In genomic region chr5:136557446-136557845, GRCm38 (mm10) we compare ENCODE assay signal across 24 mouse cellular contexts. TPM values are rescaled to one million over a fixed set of nuclear protein-coding genes. Genes with fewer than 3 reads are reported as not detected.
DNase-seq lines count a peak whose midpoint lies in the region; ATAC-seq and TF ChIP-seq lines count a peak whose summit lies in the region.
"Had no signal": no experiment of that assay in that cellular context is flagged by ENCODE, and none has a peak within 500 bp of the region (broad histone marks: within the 10 kb centered on the region; RNA-seq: fewer than 3 reads in every experiment).

No protein-coding gene starts in this region.

- no peak overlapping the region for H3K4me3 ChIP-seq in gastrocnemius, adult 2 months
- H3K4me3 ChIP-seq in heart, postnatal 0 days (ENCODE audit: low read depth, low read length): no peak overlapping the region
- H3K4me3 ChIP-seq in heart, embryonic 11.5 days (ENCODE audit: low read depth, low read length): no peak overlapping the region
- H3K4me3 ChIP-seq in C2C12 (ENCODE audit: insufficient read depth, poor library complexity, severe bottlenecking): no peak overlapping the region
- no peak overlapping the region for H3K4me3 ChIP-seq in hindbrain, embryonic 12.5 days
- H3K4me3 ChIP-seq: heart, adult 2 months; layer of hippocampus, adult 2 months; liver, embryonic 12.5 days; midbrain, embryonic 15.5 days; neural tube, embryonic 13.5 days; stomach, embryonic 15.5 days had no signal

- TF ChIP-seq EP300 in heart, postnatal 0 days (IDR thresholded peaks at IDR 0.05; ENCODE audit: low read depth): no peak

- no peak for TF ChIP-seq CTCF in gastrocnemius, adult 2 months (IDR thresholded peaks at IDR 0.05)
- TF ChIP-seq CTCF in heart, postnatal 0 days (IDR thresholded peaks at IDR 0.05; ENCODE audit: low read depth): no peak
- TF ChIP-seq CTCF in C2C12 (IDR thresholded peaks at IDR 0.05; ENCODE audit: control insufficient read depth, insufficient read depth, insufficient read length): no peak

- H3K36me3 ChIP-seq in heart, postnatal 0 days (replicated peaks; ENCODE audit: control insufficient read depth, insufficient read depth, low read length): no peaks in the 10 kb centered on the region; the same call in 1 of the 2 replicates
- H3K36me3 ChIP-seq in heart, embryonic 11.5 days (ENCODE audit: control insufficient read depth, insufficient read depth, low read length): no peaks in the 10 kb centered on the region
- H3K36me3 ChIP-seq in C2C12 (ENCODE audit: control insufficient read depth, insufficient read depth): peaks cover 5% of the 10 kb centered on the region
- 0 out of 2 replicates have a peak, but pooled peaks cover 3% of the 10 kb centered on the region for H3K36me3 ChIP-seq in hindbrain, embryonic 12.5 days
- H3K36me3 ChIP-seq: midbrain, embryonic 15.5 days; neural tube, embryonic 13.5 days; stomach, embryonic 15.5 days had no signal

- peak overlapping the region; percentile 63 for H3K27ac ChIP-seq in gastrocnemius, adult 2 months
- 0 out of 2 replicates have a peak overlapping the region, but pooled peaks have one; percentile 11 for H3K27ac ChIP-seq in heart, postnatal 0 days (ENCODE audit: low read depth)
- H3K27ac ChIP-seq in heart, embryonic 11.5 days (ENCODE audit: low read depth, low read length): no peak overlapping the region
- H3K27ac ChIP-seq in hindbrain, embryonic 12.5 days: no peak overlapping the region
- H3K27ac ChIP-seq: heart, adult 2 months; layer of hippocampus, adult 2 months; liver, embryonic 12.5 days; midbrain, embryonic 15.5 days; neural tube, embryonic 13.5 days; stomach, embryonic 15.5 days had no signal

- DNase-seq in gastrocnemius, adult 2 months: peak; percentile 63
- DNase-seq in gastrocnemius, postnatal 10 days: no peak
- DNase-seq in heart, postnatal 0 days (ENCODE audit: low spot score): no peak
- peak; percentile 75 for DNase-seq in fat pad, adult 2 months (ENCODE audit: extremely low read depth, low read depth, low spot score)
- DNase-seq: cerebellum, adult 8-10 months; cerebellum, postnatal 36 days; embryo, embryonic 11 days; gastrocnemius, postnatal 14 days; kidney, postnatal 25 days; lung, adult 18-20 months; retina, postnatal 1 day; right cerebral cortex, postnatal 25 days; thymus, postnatal 36 days had no signal

- H3K4me2 ChIP-seq in heart, postnatal 0 days (ENCODE audit: low read depth, low read length): no peak overlapping the region
- no peak overlapping the region for H3K4me2 ChIP-seq in heart, embryonic 11.5 days
- no peak overlapping the region for H3K4me2 ChIP-seq in hindbrain, embryonic 12.5 days (replicated peaks)
- H3K4me2 ChIP-seq: liver, embryonic 12.5 days; midbrain, embryonic 15.5 days; neural tube, embryonic 13.5 days; stomach, embryonic 15.5 days had no signal

- no peak for ATAC-seq in heart, postnatal 0 days (ENCODE audit: insufficient read depth, low read depth)
- no peak for ATAC-seq in heart, embryonic 11.5 days (replicated peaks; ENCODE audit: insufficient number of reproducible peaks, low FRiP score, low TSS enrichment)
- no peak for ATAC-seq in hindbrain, embryonic 12.5 days (ENCODE audit: low FRiP score)
- ATAC-seq: forebrain, embryonic 14.5 days; intestine, postnatal 0 days; liver, embryonic 12.5 days; midbrain, embryonic 15.5 days had no signal

- no peak overlapping the region for H3K9ac ChIP-seq in heart, postnatal 0 days (replicated peaks; ENCODE audit: low read depth, low read length)
- no peak overlapping the region for H3K9ac ChIP-seq in heart, embryonic 11.5 days (ENCODE audit: low read depth, low read length)
- no peak overlapping the region for H3K9ac ChIP-seq in hindbrain, embryonic 12.5 days
- H3K9ac ChIP-seq: liver, embryonic 12.5 days; midbrain, embryonic 15.5 days; neural tube, embryonic 13.5 days; stomach, embryonic 15.5 days had no signal

- peaks cover 41% of the 10 kb centered on the region for H3K4me1 ChIP-seq in heart, postnatal 0 days (ENCODE audit: control insufficient read depth, insufficient read depth)
- H3K4me1 ChIP-seq in heart, embryonic 11.5 days (ENCODE audit: control insufficient read depth, insufficient read depth, low read length): peaks cover 44% of the 10 kb centered on the region
- peaks cover 32% of the 10 kb centered on the region for H3K4me1 ChIP-seq in hindbrain, embryonic 12.5 days

- H3ac ChIP-seq in C2C12 (ENCODE audit: control insufficient read depth, insufficient read length, low read depth): no peak overlapping the region

- no peaks in the 10 kb centered on the region for H3K9me3 ChIP-seq in heart, postnatal 0 days (replicated peaks; ENCODE audit: control insufficient read depth, low read length)
- H3K9me3 ChIP-seq in heart, embryonic 11.5 days (replicated peaks; ENCODE audit: control insufficient read depth, low read length): no peaks in the 10 kb centered on the region
- no peaks in the 10 kb centered on the region for H3K9me3 ChIP-seq in hindbrain, embryonic 12.5 days (replicated peaks)
- H3K9me3 ChIP-seq: liver, embryonic 12.5 days; midbrain, embryonic 15.5 days; neural tube, embryonic 13.5 days; stomach, embryonic 15.5 days had no signal

- intact Hi-C loops in gastrocnemius, adult 2 months (cut with DNase I): loop anchor here (2.0 kb wide), 1 partner anchor 17 kb away; no protein-coding TSS in a partner anchor

- peaks cover 100% of the 10 kb centered on the region for H3K79me2 ChIP-seq in C2C12 (ENCODE audit: control insufficient read depth, insufficient read depth)

- no peaks in the 10 kb centered on the region for H3K27me3 ChIP-seq in heart, postnatal 0 days (ENCODE audit: control insufficient read depth, insufficient read depth, low read length)
- no peaks in the 10 kb centered on the region for H3K27me3 ChIP-seq in heart, embryonic 11.5 days (ENCODE audit: control insufficient read depth, insufficient read depth, low read length)
- H3K27me3 ChIP-seq in C2C12 (ENCODE audit: control insufficient read depth, insufficient read depth, insufficient read length): no peaks in the 10 kb centered on the region
- H3K27me3 ChIP-seq in hindbrain, embryonic 12.5 days: no peaks in the 10 kb centered on the region
- H3K27me3 ChIP-seq: liver, embryonic 12.5 days; midbrain, embryonic 15.5 days; neural tube, embryonic 13.5 days; stomach, embryonic 15.5 days had no signal

- H3K79me3 ChIP-seq in C2C12 (ENCODE audit: low read depth): peaks cover 97% of the 10 kb centered on the region

- 45% methylated on average over 4 of the region's 4 CpGs for WGBS in heart, postnatal 0 days
- WGBS in heart, embryonic 11.5 days (ENCODE audit: insufficient replicate concordance): 40% methylated on average over 4 of the region's 4 CpGs
- WGBS in hindbrain, embryonic 12.5 days: 71% methylated on average over 4 of the region's 4 CpGs

TF ChIP-seq in C2C12, 6 proteins besides CTCF, POLR2A, EP300 and RAD21:
- TF ChIP-seq CEBPB (IDR thresholded peaks at IDR 0.05; ENCODE audit: low read depth): peak; percentile 14
- no peak for TF ChIP-seq MYOD1 (IDR thresholded peaks at IDR 0.05; ENCODE audit: control insufficient read depth, insufficient read length, low read depth)

RNA-seq across cellular contexts. Expression of gene Cux1, which starts 9.8 kb away (rescaled TPM):
- total RNA-seq in gastrocnemius, adult 2 months (2021): 10 to 100 TPM; 80.9 to 88.2 TPM
- total RNA-seq in gastrocnemius, postnatal 10 days (2021): 10 to 100 TPM; 87.0 to 97.5 TPM
- total RNA-seq in heart, postnatal 0 days (2014; rRNA removed; ENCODE audit: low replicate concordance): 89.5 and 118 TPM in 2 replicates
- 48.0 and 50.7 TPM in 2 replicates for polyA plus RNA-seq in heart, postnatal 0 days (2015; fragmentation: Nextera tagmentation; extraction: Ambion mirVana)
- 67.5 and 71.0 TPM in 2 replicates for polyA plus RNA-seq in heart, embryonic 11.5 days (2014; fragmentation: Nextera tagmentation; extraction: Ambion mirVana)
- 43.9 TPM for polyA plus RNA-seq in C2C12 (2012; fragmentation: generic; extraction: Trizol)
- polyA plus RNA-seq in hindbrain, embryonic 12.5 days (2016; fragmentation: Nextera tagmentation; extraction: Ambion mirVana): 114 and 117 TPM in 2 replicates

Comparison
In these comparisons a context has a peak if more than half of its experiments do, and no peak if none do; other contexts are left out.
1. DNase-seq: peak in gastrocnemius, adult 2 months (single experiment) and fat pad, adult 2 months (single experiment); none in gastrocnemius, postnatal 10 days (single experiment) and heart, postnatal 0 days (single experiment).
2. H3K27ac ChIP-seq: peak in gastrocnemius, adult 2 months (single experiment) and heart, postnatal 0 days (single experiment); none in heart, embryonic 11.5 days (single experiment) and hindbrain, embryonic 12.5 days (single experiment).